Mouse (Mus musculus): ENCODE measurements around the gene Tbxas1. TPM values are rescaled to one million over a fixed set of nuclear protein-coding genes. Genes with fewer than 3 reads are reported as not detected.
A peak's percentile ranks its signal among the peaks of the same experiment; 100 is the strongest.

Tbxas1 gene
- total RNA-seq, 1 experiment from 2014 or later, result 23.1 TPM

DNA sequence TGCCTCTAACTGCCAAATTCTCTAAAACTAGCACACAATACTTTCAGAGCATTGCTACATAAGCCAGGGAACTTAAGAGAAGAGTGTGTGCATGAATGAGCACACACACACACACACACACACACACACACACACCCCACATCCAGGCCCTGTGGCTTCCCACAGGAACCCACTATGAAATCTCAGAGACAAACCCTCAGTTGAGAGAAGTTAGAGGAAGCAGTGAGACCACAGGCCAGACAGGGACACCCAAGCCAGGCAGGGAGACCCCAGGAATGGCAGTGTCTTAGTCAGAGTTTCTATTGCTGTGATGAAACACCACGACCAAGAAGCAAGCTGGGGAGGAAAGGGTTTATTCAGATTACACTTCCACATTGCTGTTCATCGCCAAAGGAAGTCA, 188.3 kb downstream of the Tbxas1 start:
- peak; percentile 15; the same call in 1 of the 2 replicates for ATAC-seq (replicated peaks; ENCODE audit: low read depth, poor library complexity, severe bottlenecking)

- peak; percentile 71 for ATAC-seq (replicated peaks; ENCODE audit: low read depth, poor library complexity, severe bottlenecking)
Measured at GRCm38 (mm10) chr6:39066935-39067578, 191.9 kb downstream of the Tbxas1 start.

DNA sequence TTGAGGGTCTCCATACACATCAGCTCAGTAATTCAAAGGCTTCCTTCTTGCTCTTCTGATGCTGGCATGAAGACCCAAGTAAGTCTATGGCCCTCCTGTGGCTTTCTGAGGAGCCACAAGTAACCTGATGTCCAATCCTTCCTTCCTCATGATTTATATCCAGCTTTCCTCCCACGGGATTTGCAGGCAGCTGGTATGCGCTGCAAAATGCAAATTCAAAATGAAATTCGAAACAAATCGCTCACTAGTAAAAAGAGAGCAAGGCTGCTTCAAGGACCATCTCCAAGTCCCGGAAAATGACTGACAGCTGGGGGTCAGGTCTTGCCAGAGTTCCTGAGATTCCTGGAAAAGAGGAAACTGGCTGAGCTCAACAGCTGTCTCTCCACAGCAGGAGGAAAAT, 197.5 kb downstream of the Tbxas1 start:
- no peak for ATAC-seq (replicated peaks; ENCODE audit: low read depth, poor library complexity, severe bottlenecking)

- ATAC-seq (replicated peaks; ENCODE audit: low read depth, poor library complexity, severe bottlenecking), result no peak
Measured at GRCm38 (mm10) chr6:39074186-39074585, 199.0 kb downstream of the Tbxas1 start.

GRCm38 (mm10) chr6:39076498-39076897, 201.3 kb downstream of the Tbxas1 start:
- no peak for ATAC-seq (replicated peaks; ENCODE audit: low read depth, poor library complexity, severe bottlenecking)

DNA sequence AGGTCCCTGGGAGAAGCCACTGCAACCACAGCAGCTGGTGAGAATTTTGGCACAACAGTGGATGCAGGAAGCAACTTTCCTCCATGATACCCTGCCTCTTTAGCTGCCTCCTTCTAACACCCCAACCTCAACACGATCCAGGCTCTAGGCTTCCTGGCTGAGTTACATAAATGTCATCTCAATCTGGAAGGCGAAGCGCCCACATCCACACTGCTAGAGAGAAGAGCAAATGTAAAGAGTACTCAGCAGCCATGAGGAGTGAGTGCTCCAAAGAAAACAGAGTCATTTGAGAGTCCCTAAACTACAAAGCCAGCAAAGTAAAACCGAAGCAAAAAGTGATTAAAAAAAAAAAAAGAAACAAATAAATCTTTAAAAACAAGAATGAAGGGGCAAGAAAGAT, 229.4 kb downstream of the Tbxas1 start:
- ATAC-seq (replicated peaks; ENCODE audit: low read depth, poor library complexity, severe bottlenecking), result no peak

GRCm38 (mm10) chr6:39106812-39107211, 231.6 kb downstream of the Tbxas1 start:
- peak; percentile 56; the same call in 1 of the 2 replicates for ATAC-seq (replicated peaks; ENCODE audit: low read depth, poor library complexity, severe bottlenecking)

- ATAC-seq (replicated peaks; ENCODE audit: low read depth, poor library complexity, severe bottlenecking), result no peak
Measured at GRCm38 (mm10) chr6:39112701-39113100, 237.5 kb downstream of the Tbxas1 start.

GRCm38 (mm10) chr6:39113141-39113540, 237.9 kb downstream of the Tbxas1 start:
- ATAC-seq (replicated peaks; ENCODE audit: low read depth, poor library complexity, severe bottlenecking), result no peak

GRCm38 (mm10) chr6:39115438-39115837, 240.2 kb downstream of the Tbxas1 start:
- ATAC-seq (replicated peaks; ENCODE audit: low read depth, poor library complexity, severe bottlenecking), result no peak

GRCm38 (mm10) chr6:39117584-39118455, 242.6 kb downstream of the Tbxas1 start, which contains the start of gene Parp12:
Parp12 (minus strand) TSS chr6:39118349.
- ATAC-seq (replicated peaks; ENCODE audit: low read depth, poor library complexity, severe bottlenecking), result peak; percentile 77

GRCm38 (mm10) chr6:39118456-39118881, 243.3 kb downstream of the Tbxas1 start:
- ATAC-seq (replicated peaks; ENCODE audit: low read depth, poor library complexity, severe bottlenecking), result peak; percentile 20

DNA sequence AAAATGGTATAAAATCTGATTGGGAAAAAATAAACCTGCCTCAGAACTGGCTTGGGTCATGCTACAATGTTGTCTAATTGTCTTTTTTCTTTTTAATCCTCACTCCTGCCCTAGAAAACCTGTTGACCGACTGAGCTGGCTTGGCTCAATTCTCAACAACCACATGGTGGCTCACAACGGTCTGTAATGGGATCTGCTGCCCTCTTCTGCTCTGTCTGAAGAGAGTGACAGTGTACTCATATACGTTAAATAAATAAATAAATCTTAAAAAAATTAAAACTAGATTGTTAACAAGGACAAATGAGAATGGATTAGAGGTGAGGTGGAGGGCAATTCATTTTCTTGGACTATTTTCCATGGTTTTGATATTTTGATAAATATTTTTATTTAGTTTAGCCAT, 245.5 kb downstream of the Tbxas1 start:
- ATAC-seq (replicated peaks; ENCODE audit: low read depth, poor library complexity, severe bottlenecking), result no peak

- ATAC-seq (replicated peaks; ENCODE audit: low read depth, poor library complexity, severe bottlenecking), result no peak
Measured at GRCm38 (mm10) chr6:39124719-39125118, 249.5 kb downstream of the Tbxas1 start.

- no peak for ATAC-seq (replicated peaks; ENCODE audit: low read depth, poor library complexity, severe bottlenecking)
Measured at GRCm38 (mm10) chr6:39131480-39131879, 256.3 kb downstream of the Tbxas1 start.

DNA sequence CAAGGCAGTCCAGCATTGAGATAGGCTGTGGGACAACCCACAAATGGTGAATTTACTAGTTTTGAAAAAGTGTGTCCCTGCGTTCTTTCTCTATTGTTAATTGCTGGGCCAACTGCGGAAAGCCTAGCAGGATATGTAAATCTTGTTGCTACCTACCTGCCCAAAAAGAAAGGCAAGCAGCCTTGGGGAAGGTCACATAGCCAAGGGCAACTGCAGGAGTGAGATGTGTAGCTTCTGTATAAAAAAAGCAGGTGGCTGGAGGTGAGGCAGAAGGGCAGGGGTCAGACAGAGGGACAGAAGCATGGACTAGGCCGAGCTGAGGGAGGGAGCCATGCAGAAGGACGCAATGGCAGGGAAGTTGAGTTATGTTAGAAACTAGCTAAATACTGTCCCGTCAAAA, 257.4 kb downstream of the Tbxas1 start:
- no peak for ATAC-seq (replicated peaks; ENCODE audit: low read depth, poor library complexity, severe bottlenecking)

Other genes with a start within 250 kb of the Tbxas1 start
- not detected in 2 replicates for gene Klrg2, start 238.2 kb upstream of the Tbxas1 start, total RNA-seq (2017)
- not detected in 2 replicates for gene Clec2l, start 212.3 kb upstream of the Tbxas1 start, total RNA-seq (2017)
- 10.3 and 16.4 TPM in 2 replicates for gene Hipk2, start 761 bp downstream of the Tbxas1 start, total RNA-seq (2017)
- gene Parp12, start 242.9 kb downstream of the Tbxas1 start, total RNA-seq (2017), result 8.5 and 13.7 TPM in 2 replicates